Mouse (Mus musculus): Measurements from ENCODE around the gene Cit. TPM values are rescaled to one million over a fixed set of nuclear protein-coding genes. Genes with fewer than 3 reads are reported as not detected.

Gene Cit
- polyA plus RNA-seq, 1 experiment, result 2.9 TPM

Other genes starting within 250 kb of the Cit start
- gene Rab35, start 213.4 kb upstream of the Cit start, polyA plus RNA-seq (2012; rRNA removed), result 52.8 and 56.6 TPM in 2 replicates
- gene Bicdl1, start 113.7 kb upstream of the Cit start, polyA plus RNA-seq (2012; rRNA removed), result 11.6 and 12.2 TPM in 2 replicates
- gene Prkab1, start 179.2 kb downstream of the Cit start, polyA plus RNA-seq (2012; rRNA removed), result 90.1 and 94.6 TPM in 2 replicates
- not detected in 2 replicates for gene Tmem233, start 238.0 kb downstream of the Cit start, polyA plus RNA-seq (2012; rRNA removed)